Mouse (Mus musculus): Measurements from ENCODE around the gene Tspan9. TPM values are rescaled to one million over a fixed set of nuclear protein-coding genes. Genes with fewer than 3 reads are reported as not detected.

The Tspan9 gene
- total RNA-seq, 1 experiment = 161 TPM

DNA sequence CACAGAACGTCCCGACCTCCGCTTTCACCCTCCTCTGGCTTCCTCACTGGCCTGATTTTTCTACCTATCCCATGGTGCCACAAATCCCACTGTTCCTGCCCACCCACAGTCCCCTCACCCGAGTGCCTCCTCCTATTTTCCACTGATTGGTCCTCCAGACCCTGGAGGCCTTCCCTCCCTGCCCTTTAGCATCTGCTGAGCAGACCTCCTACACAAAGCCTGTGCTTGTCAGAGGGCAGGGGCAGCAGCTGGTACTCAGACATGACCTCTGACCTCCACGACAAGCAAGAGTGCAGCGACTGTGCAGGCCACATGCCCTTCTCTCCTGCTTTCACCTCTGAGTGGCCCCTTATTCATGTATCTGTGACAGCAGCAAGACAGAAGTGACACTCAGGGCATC, 121.2 kb downstream of the Tspan9 start:
- DNase-seq (ENCODE audit: low read depth, low spot score) = no peak
- H3K4me1 ChIP-seq (ENCODE audit: control insufficient read depth in 2 of 2, insufficient read depth in 2 of 2, low read length in 2 of 2, poor library complexity in 1 of 2) = peaks cover 0 to 12% of the 10 kb centered on the region in 2 experiments; a peak in 2 of 4 replicates
- H3K4me3 ChIP-seq (ENCODE audit: insufficient read depth in 1 of 2, low read depth in 1 of 2, low read length in 2 of 2, poor library complexity in 1 of 2, severe bottlenecking in 1 of 2) = no peak overlapping the region
- H3K27ac ChIP-seq (ENCODE audit: insufficient read depth, low read depth, low read length, poor library complexity, severe bottlenecking) = no peak overlapping the region
- in situ Hi-C loops (cut with MboI; ENCODE audit: low sequenced_read_pairs in 2 of 2, unreplicated experiment in 2 of 2) = no loop called here
- no peaks in the 10 kb centered on the region for H3K36me3 ChIP-seq (ENCODE audit: control insufficient read depth, insufficient read depth, low read length, poor library complexity, severe bottlenecking)
- H3K9me3 ChIP-seq (ENCODE audit: control insufficient read depth, insufficient read depth, low read depth, low read length) = no peaks in the 10 kb centered on the region
- TF ChIP-seq ZNF384 (IDR thresholded peaks at IDR 0.05; ENCODE audit: low read depth, low read length) (no peak), MAFK (IDR thresholded peaks at IDR 0.05; ENCODE audit: insufficient read depth, low read depth, low read length) (no peak)
- H3K9ac ChIP-seq (ENCODE audit: insufficient read depth, low read depth, low read length, poor library complexity, severe bottlenecking) = no peak overlapping the region

DNA sequence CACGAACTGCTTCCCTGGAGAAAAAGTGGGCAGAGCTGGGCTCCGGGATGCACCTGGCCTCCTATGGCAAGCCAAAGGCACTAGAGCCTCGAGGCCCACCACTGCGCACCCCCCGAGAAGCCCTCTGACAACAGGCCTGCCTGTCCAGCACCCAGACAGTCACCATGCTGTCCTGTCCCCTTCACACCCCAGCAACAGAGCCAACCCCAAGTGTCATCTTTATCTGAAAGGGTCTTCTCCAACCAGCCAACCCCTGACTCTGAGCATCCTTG, 121.5 kb downstream of the Tspan9 start:
- no peak overlapping the region for H3K4me3 ChIP-seq (ENCODE audit: insufficient read depth in 1 of 2, low read depth in 1 of 2, low read length in 2 of 2, poor library complexity in 1 of 2, severe bottlenecking in 1 of 2)
- no peaks in the 10 kb centered on the region for H3K36me3 ChIP-seq (ENCODE audit: control insufficient read depth, insufficient read depth, low read length, poor library complexity, severe bottlenecking)
- H3K27ac ChIP-seq (ENCODE audit: insufficient read depth, low read depth, low read length, poor library complexity, severe bottlenecking) = no peak overlapping the region
- in situ Hi-C loops (cut with MboI; ENCODE audit: low sequenced_read_pairs in 2 of 2, unreplicated experiment in 2 of 2) = no loop called here
- H3K9ac ChIP-seq (ENCODE audit: insufficient read depth, low read depth, low read length, poor library complexity, severe bottlenecking) = no peak overlapping the region
- no peaks in the 10 kb centered on the region for H3K9me3 ChIP-seq (ENCODE audit: control insufficient read depth, insufficient read depth, low read depth, low read length)
- peaks cover 0 to 12% of the 10 kb centered on the region in 2 experiments; a peak in 2 of 4 replicates for H3K4me1 ChIP-seq (ENCODE audit: control insufficient read depth in 2 of 2, insufficient read depth in 2 of 2, low read length in 2 of 2, poor library complexity in 1 of 2)
- TF ChIP-seq MAFK (IDR thresholded peaks at IDR 0.05; ENCODE audit: insufficient read depth, low read depth, low read length) = no peak
- no peak for TF ChIP-seq CHD2 (IDR thresholded peaks at IDR 0.05; ENCODE audit: low read depth, low read length)
- no peak for DNase-seq (ENCODE audit: low read depth, low spot score)

DNA sequence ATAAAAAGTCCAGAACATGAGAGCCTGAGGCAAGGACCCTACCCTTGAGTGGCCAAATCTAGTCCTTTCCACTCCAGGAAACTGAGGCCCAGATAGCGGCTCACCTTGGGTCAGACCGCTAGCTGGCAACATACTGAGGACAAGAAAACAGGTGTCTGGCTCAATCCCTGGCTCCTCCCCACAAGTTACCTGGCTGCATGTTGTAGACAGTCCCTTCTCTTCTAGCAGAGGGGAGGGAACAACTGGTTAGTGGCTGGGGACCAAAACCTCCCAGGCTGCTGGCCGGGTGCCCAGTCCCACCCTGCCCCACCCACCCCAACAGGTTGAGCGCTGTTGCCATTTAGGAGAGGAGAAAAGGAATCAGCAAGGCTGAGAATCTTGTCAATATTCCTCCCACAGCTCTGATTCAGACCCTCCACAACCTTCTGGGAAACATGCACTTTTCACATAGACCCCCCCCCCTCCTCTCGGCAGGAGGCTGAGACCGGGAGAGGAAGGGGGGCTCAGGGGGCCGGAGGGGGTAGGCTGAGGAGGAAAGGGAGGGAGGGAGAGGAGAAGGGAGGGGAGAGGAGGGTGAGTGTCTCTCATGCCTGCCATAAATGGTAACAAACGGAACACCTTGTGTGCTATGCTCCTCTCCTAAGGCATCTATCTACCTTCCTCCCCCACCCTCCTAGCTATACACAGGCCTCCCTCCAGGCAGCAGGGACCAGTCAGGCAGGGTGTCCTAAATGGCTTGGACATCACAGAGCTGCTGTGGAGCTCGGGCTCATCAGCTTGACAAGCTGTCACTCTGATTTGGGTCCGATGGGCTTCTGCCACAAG, 122.1 kb downstream of the Tspan9 start:
- TF ChIP-seq HCFC1 (IDR thresholded peaks at IDR 0.05; ENCODE audit: borderline replicate concordance, insufficient read depth, low read length) (no peak), ZC3H11A (IDR thresholded peaks at IDR 0.05; ENCODE audit: borderline replicate concordance, low read depth, low read length) (no peak), MAFK (IDR thresholded peaks at IDR 0.05; ENCODE audit: insufficient read depth, low read depth, low read length) (no peak), CHD2 (IDR thresholded peaks at IDR 0.05; ENCODE audit: low read depth, low read length) (no peak), ZNF384 (IDR thresholded peaks at IDR 0.05; ENCODE audit: low read depth, low read length) (no peak)
- in situ Hi-C loops (cut with MboI; ENCODE audit: low sequenced_read_pairs in 2 of 2, unreplicated experiment in 2 of 2) = no loop called here
- DNase-seq (ENCODE audit: low read depth, low spot score) = no peak
- Histone ChIP-seq H3K9me3 (ENCODE audit: control insufficient read depth, insufficient read depth, low read depth, low read length) (no peaks in the 10 kb centered on the region), H3K27ac (ENCODE audit: insufficient read depth, low read depth, low read length, poor library complexity, severe bottlenecking) (no peak overlapping the region), H3K9ac (ENCODE audit: insufficient read depth, low read depth, low read length, poor library complexity, severe bottlenecking) (no peak overlapping the region), H3K36me3 (ENCODE audit: control insufficient read depth, insufficient read depth, low read length, poor library complexity, severe bottlenecking) (no peaks in the 10 kb centered on the region), H3K4me1 (ENCODE audit: control insufficient read depth in 2 of 2, insufficient read depth in 2 of 2, low read length in 2 of 2, poor library complexity in 1 of 2) (peaks cover 0 to 12% of the 10 kb centered on the region in 2 experiments; a peak in 2 of 4 replicates), H3K4me3 (ENCODE audit: insufficient read depth in 1 of 2, low read depth in 1 of 2, low read length in 2 of 2, poor library complexity in 1 of 2, severe bottlenecking in 1 of 2) (no peak overlapping the region)

DNA sequence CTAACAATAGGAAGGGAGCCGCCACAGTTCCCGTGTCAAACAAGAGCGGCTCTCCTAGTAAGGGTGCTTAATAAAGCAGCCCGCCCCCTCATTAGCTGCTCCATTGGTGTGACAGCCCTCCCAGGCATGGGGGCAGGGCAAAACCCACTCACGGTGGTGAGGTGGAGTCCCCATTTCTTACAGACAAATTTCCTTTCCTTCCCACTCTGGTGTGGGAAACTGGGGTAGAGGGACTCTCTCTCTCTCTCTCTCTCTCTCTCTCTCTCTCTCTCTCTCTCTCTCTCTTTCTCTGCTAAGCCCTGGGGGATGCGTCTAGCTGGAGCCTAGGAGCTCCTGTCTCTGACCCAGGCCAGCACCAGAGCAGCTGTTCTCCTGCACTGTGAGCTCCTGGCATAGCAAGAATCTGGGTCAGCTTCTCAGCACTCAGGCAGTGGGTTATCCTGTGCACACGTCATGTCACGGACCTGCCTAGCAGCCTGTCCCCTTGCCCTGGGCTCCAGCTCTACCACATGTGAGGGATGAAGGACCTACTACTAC, 122.8 kb downstream of the Tspan9 start:
- TF ChIP-seq ZNF384 (IDR thresholded peaks at IDR 0.05; ENCODE audit: low read depth, low read length) (no peak), ZC3H11A (IDR thresholded peaks at IDR 0.05; ENCODE audit: borderline replicate concordance, low read depth, low read length) (no peak), HCFC1 (IDR thresholded peaks at IDR 0.05; ENCODE audit: borderline replicate concordance, insufficient read depth, low read length) (no peak)
- Histone ChIP-seq H3K36me3 (ENCODE audit: control insufficient read depth, insufficient read depth, low read length, poor library complexity, severe bottlenecking) (no peaks in the 10 kb centered on the region), H3K4me3 (ENCODE audit: insufficient read depth in 1 of 2, low read depth in 1 of 2, low read length in 2 of 2, poor library complexity in 1 of 2, severe bottlenecking in 1 of 2) (no peak overlapping the region), H3K9me3 (ENCODE audit: control insufficient read depth, insufficient read depth, low read depth, low read length) (no peaks in the 10 kb centered on the region), H3K9ac (ENCODE audit: insufficient read depth, low read depth, low read length, poor library complexity, severe bottlenecking) (no peak overlapping the region), H3K27ac (ENCODE audit: insufficient read depth, low read depth, low read length, poor library complexity, severe bottlenecking) (no peak overlapping the region), H3K4me1 (ENCODE audit: control insufficient read depth in 2 of 2, insufficient read depth in 2 of 2, low read length in 2 of 2, poor library complexity in 1 of 2) (peaks cover 0 to 12% of the 10 kb centered on the region in 2 experiments; a peak in 2 of 4 replicates)
- DNase-seq (ENCODE audit: low read depth, low spot score) = no peak
- in situ Hi-C loops (cut with MboI; ENCODE audit: low sequenced_read_pairs in 2 of 2, unreplicated experiment in 2 of 2) = no loop called here

DNA sequence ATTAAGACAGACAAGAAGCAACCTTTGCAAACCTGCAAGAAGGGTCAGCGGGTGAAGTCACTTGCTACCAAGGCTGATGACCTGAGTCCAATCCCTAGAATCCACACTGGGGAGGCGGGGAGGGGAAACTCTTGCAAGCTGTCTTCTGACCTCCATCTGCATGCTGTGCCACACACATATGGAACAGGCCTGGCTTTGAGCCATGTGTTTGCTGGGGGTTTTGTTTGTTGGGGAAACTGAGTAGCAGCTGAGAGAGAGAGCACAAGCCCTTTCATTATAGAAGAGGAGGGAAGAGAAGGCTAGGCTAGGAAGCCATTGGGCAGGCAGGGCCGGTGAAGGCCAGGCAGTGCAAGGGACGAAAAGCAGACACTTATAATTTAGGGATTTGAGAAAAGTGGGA, 123.3 kb downstream of the Tspan9 start:
- H3K9ac ChIP-seq (ENCODE audit: insufficient read depth, low read depth, low read length, poor library complexity, severe bottlenecking) = no peak overlapping the region
- no peak for DNase-seq (ENCODE audit: low read depth, low spot score)
- H3K4me3 ChIP-seq (ENCODE audit: insufficient read depth in 1 of 2, low read depth in 1 of 2, low read length in 2 of 2, poor library complexity in 1 of 2, severe bottlenecking in 1 of 2) = no peak overlapping the region
- peaks cover 0 to 12% of the 10 kb centered on the region in 2 experiments; a peak in 2 of 4 replicates for H3K4me1 ChIP-seq (ENCODE audit: control insufficient read depth in 2 of 2, insufficient read depth in 2 of 2, low read length in 2 of 2, poor library complexity in 1 of 2)
- in situ Hi-C loops (cut with MboI; ENCODE audit: low sequenced_read_pairs in 2 of 2, unreplicated experiment in 2 of 2) = no loop called here
- H3K36me3 ChIP-seq (ENCODE audit: control insufficient read depth, insufficient read depth, low read length, poor library complexity, severe bottlenecking) = no peaks in the 10 kb centered on the region
- H3K9me3 ChIP-seq (ENCODE audit: control insufficient read depth, insufficient read depth, low read depth, low read length) = no peaks in the 10 kb centered on the region
- TF ChIP-seq HCFC1 (IDR thresholded peaks at IDR 0.05; ENCODE audit: borderline replicate concordance, insufficient read depth, low read length) (no peak), CHD2 (IDR thresholded peaks at IDR 0.05; ENCODE audit: low read depth, low read length) (no peak), ZNF384 (IDR thresholded peaks at IDR 0.05; ENCODE audit: low read depth, low read length) (no peak)
- no peak overlapping the region for H3K27ac ChIP-seq (ENCODE audit: insufficient read depth, low read depth, low read length, poor library complexity, severe bottlenecking)
